In genomic region chr10:80157141-80157929, GRCm38 (mm10) we compare ENCODE assay signal across 7 mouse cellular contexts. TPM values are rescaled to one million over a fixed set of nuclear protein-coding genes. Genes with fewer than 3 reads are reported as not detected.
DNase-seq lines count a peak whose midpoint lies in the region; ATAC-seq and TF ChIP-seq lines count a peak whose summit lies in the region.

No protein-coding gene starts in this region.

- no peak for TF ChIP-seq CTCF in embryonic fibroblast, embryonic 13.5 days (IDR thresholded peaks at IDR 0.05; ENCODE audit: borderline replicate concordance, insufficient read depth, low read length)
- TF ChIP-seq CTCF in hindbrain, postnatal 0 days (IDR thresholded peaks at IDR 0.05; ENCODE audit: low read depth): no peak

- intact Hi-C loops in left cerebral cortex, postnatal 36 days (cut with DNase I): loop anchor here (1.0 kb wide), 1 partner anchor 8 kb away; no protein-coding TSS in a partner anchor

- H3K4me2 ChIP-seq in hindbrain, postnatal 0 days (ENCODE audit: low read depth, low read length): no peak overlapping the region
- peak overlapping the region; percentile 22 for H3K4me2 ChIP-seq in neural tube, embryonic 12.5 days (replicated peaks)

- peaks cover 30% of the 10 kb centered on the region for H3K4me1 ChIP-seq in embryonic fibroblast, embryonic 13.5 days (ENCODE audit: control insufficient read depth, insufficient read depth, low read length)
- H3K4me1 ChIP-seq in hindbrain, postnatal 0 days (ENCODE audit: insufficient read depth, low read length): peaks cover 24% of the 10 kb centered on the region
- peaks cover 90% of the 10 kb centered on the region for H3K4me1 ChIP-seq in neural tube, embryonic 12.5 days

- WGBS in hindbrain, postnatal 0 days: 36% methylated on average over 15 of the region's 15 CpGs
- 62% methylated on average over 15 of the region's 15 CpGs for WGBS in neural tube, embryonic 12.5 days

- H3K4me3 ChIP-seq in embryonic fibroblast, embryonic 13.5 days (ENCODE audit: insufficient read depth, low read length): no peak overlapping the region
- no peak overlapping the region for H3K4me3 ChIP-seq in hindbrain, postnatal 0 days (ENCODE audit: low read length)
- peak overlapping the region; percentile 7; the same call in 1 of the 2 replicates for H3K4me3 ChIP-seq in neural tube, embryonic 12.5 days

- no peak for ATAC-seq in hindbrain, postnatal 0 days
- no peak for ATAC-seq in neural tube, embryonic 12.5 days (ENCODE audit: low FRiP score, low read depth)

- 0 out of 2 replicates have a peak overlapping the region, but pooled peaks have one; percentile 9 for H3K9ac ChIP-seq in hindbrain, postnatal 0 days (replicated peaks; ENCODE audit: low read length)
- H3K9ac ChIP-seq in neural tube, embryonic 12.5 days: peak overlapping the region; percentile 19

- peaks cover 40% of the 10 kb centered on the region for H3K36me3 ChIP-seq in hindbrain, postnatal 0 days (ENCODE audit: insufficient read depth, low read length)
- H3K36me3 ChIP-seq in neural tube, embryonic 12.5 days: peaks cover 55% of the 10 kb centered on the region

- H3K27ac ChIP-seq in embryonic fibroblast, embryonic 13.5 days (ENCODE audit: insufficient read depth, low read length): peak overlapping the region; percentile 59
- H3K27ac ChIP-seq in hindbrain, postnatal 0 days: peak overlapping the region; percentile 96
- H3K27ac ChIP-seq in neural tube, embryonic 12.5 days: peak overlapping the region; percentile 57; the same call in 1 of the 2 replicates

- peak; percentile 47 to 58 for DNase-seq in left cerebral cortex, postnatal 36 days (ENCODE audit: low spot score in 2 of 2)
- no peak for DNase-seq in left cerebral cortex, adult 18-20 months (ENCODE audit: low spot score in 2 of 2)
- peak; percentile 46 for DNase-seq in hindbrain, postnatal 0 days (ENCODE audit: low spot score)
- no peak for DNase-seq in embryo, embryonic 10 days (ENCODE audit: low spot score)
- no peak for DNase-seq in embryo, embryonic 11 days

- TF ChIP-seq POLR2A in embryonic fibroblast, embryonic 13.5 days (IDR thresholded peaks at IDR 0.05; ENCODE audit: low read depth, low read length): no peak

- no peaks in the 10 kb centered on the region for H3K9me3 ChIP-seq in hindbrain, postnatal 0 days (ENCODE audit: low read length)
- no peaks in the 10 kb centered on the region for H3K9me3 ChIP-seq in neural tube, embryonic 12.5 days

- H3K27me3 ChIP-seq in hindbrain, postnatal 0 days (ENCODE audit: insufficient read depth, low read length): no peaks in the 10 kb centered on the region
- no peaks in the 10 kb centered on the region for H3K27me3 ChIP-seq in neural tube, embryonic 12.5 days (replicated peaks)

RNA-seq across cellular contexts. Expression of gene Cirbp, which starts 8.4 kb away (rescaled TPM):
- total RNA-seq in left cerebral cortex, postnatal 36 days (2021): 10 to 100 TPM; 94.7 to 96.7 TPM
- total RNA-seq in left cerebral cortex, adult 18-20 months (2021): 10 to 100 TPM; 89.7 to 94.6 TPM
- polyA plus RNA-seq in embryonic fibroblast, embryonic 13.5 days (2011; ENCODE audit: insufficient read length, low read depth, missing spikeins): 29.2 and 50.2 TPM in 2 replicates
- total RNA-seq in hindbrain, postnatal 0 days (2014; rRNA removed): 257 and 261 TPM in 2 replicates
- polyA plus RNA-seq in hindbrain, postnatal 0 days (2015; fragmentation: Nextera tagmentation; extraction: Ambion mirVana): 730 and 732 TPM in 2 replicates
- polyA plus RNA-seq in neural tube, embryonic 12.5 days (2016; fragmentation: Nextera tagmentation; extraction: Ambion mirVana): 262 and 273 TPM in 2 replicates

RNA-seq across cellular contexts. Expression of gene Midn, which starts 9.3 kb away (rescaled TPM):
- 10 to 100 TPM; 76.2 to 78.8 TPM for total RNA-seq in left cerebral cortex, postnatal 36 days (2021)
- 100 to 1,000 TPM; 105 TPM for total RNA-seq in left cerebral cortex, adult 18-20 months (2021)
- polyA plus RNA-seq in embryonic fibroblast, embryonic 13.5 days (2011; ENCODE audit: insufficient read length, low read depth, missing spikeins): 101 TPM in 2 replicates
- total RNA-seq in hindbrain, postnatal 0 days (2014; rRNA removed): 146 and 172 TPM in 2 replicates
- polyA plus RNA-seq in hindbrain, postnatal 0 days (2015; fragmentation: Nextera tagmentation; extraction: Ambion mirVana): 14.7 and 15.8 TPM in 2 replicates
- polyA plus RNA-seq in neural tube, embryonic 12.5 days (2016; fragmentation: Nextera tagmentation; extraction: Ambion mirVana): 40.8 and 45.1 TPM in 2 replicates

RNA-seq across cellular contexts. Expression of gene 1600002K03Rik, which starts 15.4 kb away (rescaled TPM):
- 1 to 10 TPM; 7.5 to 7.6 TPM for total RNA-seq in left cerebral cortex, postnatal 36 days (2021)
- 1 to 10 TPM; 6.8 to 7.0 TPM for total RNA-seq in left cerebral cortex, adult 18-20 months (2021)
- polyA plus RNA-seq in embryonic fibroblast, embryonic 13.5 days (2011; ENCODE audit: insufficient read length, low read depth, missing spikeins): 8.4 and 12.2 TPM in 2 replicates
- 2.6 and 3.2 TPM in 2 replicates for total RNA-seq in hindbrain, postnatal 0 days (2014; rRNA removed)
- polyA plus RNA-seq in hindbrain, postnatal 0 days (2015; fragmentation: Nextera tagmentation; extraction: Ambion mirVana): 4.3 and 4.4 TPM in 2 replicates
- 14.9 and 15.7 TPM in 2 replicates for polyA plus RNA-seq in neural tube, embryonic 12.5 days (2016; fragmentation: Nextera tagmentation; extraction: Ambion mirVana)

RNA-seq across cellular contexts. Expression of gene Cbarp, which starts 16.7 kb away (rescaled TPM):
- total RNA-seq in left cerebral cortex, postnatal 36 days (2021): 100 to 1,000 TPM; 431 to 463 TPM
- total RNA-seq in left cerebral cortex, adult 18-20 months (2021): 100 to 1,000 TPM; 418 to 437 TPM
- 24.1 and 28.4 TPM in 2 replicates for polyA plus RNA-seq in embryonic fibroblast, embryonic 13.5 days (2011; ENCODE audit: insufficient read length, low read depth, missing spikeins)
- 270 and 288 TPM in 2 replicates for total RNA-seq in hindbrain, postnatal 0 days (2014; rRNA removed)
- polyA plus RNA-seq in hindbrain, postnatal 0 days (2015; fragmentation: Nextera tagmentation; extraction: Ambion mirVana): 95.5 and 106 TPM in 2 replicates
- 26.5 and 27.3 TPM in 2 replicates for polyA plus RNA-seq in neural tube, embryonic 12.5 days (2016; fragmentation: Nextera tagmentation; extraction: Ambion mirVana)

RNA-seq across cellular contexts. Expression of gene Atp5d, which starts 18.9 kb away (rescaled TPM):
- 100 to 1,000 TPM; 334 to 384 TPM for total RNA-seq in left cerebral cortex, postnatal 36 days (2021)
- 100 to 1,000 TPM; 367 to 371 TPM for total RNA-seq in left cerebral cortex, adult 18-20 months (2021)
- 202 and 250 TPM in 2 replicates for polyA plus RNA-seq in embryonic fibroblast, embryonic 13.5 days (2011; ENCODE audit: insufficient read length, low read depth, missing spikeins)
- 273 and 303 TPM in 2 replicates for total RNA-seq in hindbrain, postnatal 0 days (2014; rRNA removed)
- 733 and 736 TPM in 2 replicates for polyA plus RNA-seq in hindbrain, postnatal 0 days (2015; fragmentation: Nextera tagmentation; extraction: Ambion mirVana)
- 396 and 422 TPM in 2 replicates for polyA plus RNA-seq in neural tube, embryonic 12.5 days (2016; fragmentation: Nextera tagmentation; extraction: Ambion mirVana)

Comparison
In these comparisons a context has a peak if more than half of its experiments do, and no peak if none do; other contexts are left out.
1. DNase-seq: peak in left cerebral cortex, postnatal 36 days (2 of 2) and hindbrain, postnatal 0 days (single experiment); none in left cerebral cortex, adult 18-20 months (0 of 2), embryo, embryonic 10 days (single experiment) and embryo, embryonic 11 days (single experiment).
2. Peak in every context shown above with its lines, with median percentiles within 50 percentile points of each other: H3K27ac ChIP-seq.